Mouse (Mus musculus): ENCODE measurements around the gene Gja8. TPM values are rescaled to one million over a fixed set of nuclear protein-coding genes. Genes with fewer than 3 reads are reported as not detected.

Gene Gja8
- polyA plus RNA-seq, 1 experiment from 2014 or later: not detected

DNA sequence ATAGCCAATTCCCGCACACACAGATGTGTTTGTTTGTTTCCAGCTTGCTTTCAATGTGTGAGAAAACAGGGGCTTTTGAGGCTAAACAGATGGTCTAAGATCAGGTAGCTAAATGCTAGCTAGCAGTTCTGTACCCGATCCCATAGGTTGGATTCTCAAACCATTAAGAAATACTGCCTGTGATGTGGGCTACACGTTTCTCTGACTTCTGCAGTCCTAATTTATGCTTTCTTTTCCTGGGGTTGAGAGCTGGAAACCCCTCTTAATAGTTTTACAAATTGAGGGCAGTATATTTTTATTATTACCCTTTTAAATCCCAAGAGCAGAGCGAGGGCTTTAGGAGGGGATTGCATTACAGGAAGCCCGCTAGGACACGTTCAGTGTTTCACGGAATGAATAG, 4.8 kb downstream of the Gja8 start:
- Histone ChIP-seq H3K9me3 (no peaks in the 10 kb centered on the region), H3K36me3 (no peaks in the 10 kb centered on the region), H3K4me2 (no peak overlapping the region), H3K4me3 (replicated peaks) (no peak overlapping the region), H3K4me1 (no peaks in the 10 kb centered on the region), H3K9ac (no peak overlapping the region), H3K27ac (no peak overlapping the region), H3K27me3 (replicated peaks) (no peaks in the 10 kb centered on the region)
- 69% methylated on average over 7 of the region's 7 CpGs for WGBS
- no peak for ATAC-seq (ENCODE audit: insufficient read depth, low FRiP score, low read depth)

DNA sequence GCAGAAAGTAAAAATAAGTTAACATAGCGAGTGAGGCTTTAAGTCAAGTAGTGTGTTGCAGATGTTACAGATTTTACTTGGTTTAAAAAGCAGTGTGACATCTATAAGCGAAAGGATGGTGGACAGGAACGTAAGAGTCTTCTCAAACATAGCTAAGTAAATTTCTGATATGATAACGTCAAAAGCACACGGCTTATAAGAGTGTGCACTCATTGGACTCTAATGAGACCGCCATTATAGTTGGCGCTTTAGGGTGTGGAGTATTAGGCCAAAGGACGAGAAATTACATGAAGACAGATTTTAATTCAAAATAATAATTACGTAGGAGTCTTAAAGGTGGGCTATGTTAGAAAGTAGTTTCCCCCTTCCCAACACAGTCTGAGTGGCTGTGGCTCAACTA, 20.2 kb downstream of the Gja8 start:
- no peak overlapping the region for H3K27ac ChIP-seq
- no peaks in the 10 kb centered on the region for H3K9me3 ChIP-seq
- H3K4me1 ChIP-seq: no peaks in the 10 kb centered on the region
- no peak for ATAC-seq (ENCODE audit: insufficient read depth, low FRiP score, low read depth)
- H3K27me3 ChIP-seq (replicated peaks): 0 out of 2 replicates have a peak, but pooled peaks cover 6% of the 10 kb centered on the region
- H3K9ac ChIP-seq: 0 out of 2 replicates have a peak overlapping the region, but pooled peaks have one; percentile 82
- peak overlapping the region; percentile 90 for H3K4me2 ChIP-seq
- 39% methylated on average over 9 of the region's 9 CpGs for WGBS
- no peaks in the 10 kb centered on the region for H3K36me3 ChIP-seq
- H3K4me3 ChIP-seq (replicated peaks): peak overlapping the region; percentile 87

GRCm38 (mm10) chr3:96904851-96905541, 20.8 kb downstream of the Gja8 start, which contains the start of gene Gpr89:
Gene Gpr89, minus strand, starts transcription at chr3:96905346.
- ATAC-seq (ENCODE audit: insufficient read depth, low FRiP score, low read depth): peak; percentile 94
- Histone ChIP-seq H3K9ac (peak within 1 kb of the TSS; percentile 82), H3K4me1 (no peaks in the 10 kb centered on the region), H3K9me3 (no peaks in the 10 kb centered on the region), H3K4me2 (peak within 1 kb of the TSS; percentile 90), H3K27ac (no peak within 1 kb of the TSS; the same call in 1 of the 2 replicates), H3K36me3 (no peaks in the 10 kb centered on the region), H3K27me3 (replicated peaks) (0 out of 2 replicates have a peak, but pooled peaks cover 6% of the 10 kb centered on the region), H3K4me3 (replicated peaks) (peak within 1 kb of the TSS; percentile 87)
- under 1% methylated on average over 40 of the region's 40 CpGs for WGBS

GRCm38 (mm10) chr3:96904393-96904792, 21.4 kb downstream of the Gja8 start, which contains the start of gene Gja5:
Gene Gja5, plus strand, starts transcription at chr3:96904693.
- Histone ChIP-seq H3K27ac (no peak within 1 kb of the TSS; the same call in 1 of the 2 replicates), H3K27me3 (replicated peaks) (0 out of 2 replicates have a peak, but pooled peaks cover 6% of the 10 kb centered on the region), H3K4me2 (peak within 1 kb of the TSS; percentile 90), H3K9ac (peak within 1 kb of the TSS; percentile 82), H3K36me3 (no peaks in the 10 kb centered on the region), H3K4me1 (no peaks in the 10 kb centered on the region), H3K4me3 (replicated peaks) (peak within 1 kb of the TSS; percentile 87), H3K9me3 (no peaks in the 10 kb centered on the region)
- WGBS: 12% methylated on average over 14 of the region's 14 CpGs
- ATAC-seq (ENCODE audit: insufficient read depth, low FRiP score, low read depth): no peak

- ATAC-seq (ENCODE audit: insufficient read depth, low FRiP score, low read depth): no peak
- H3K9me3 ChIP-seq: no peaks in the 10 kb centered on the region
- H3K4me1 ChIP-seq: no peaks in the 10 kb centered on the region
- H3K4me2 ChIP-seq: no peak overlapping the region
- H3K4me3 ChIP-seq (replicated peaks): no peak overlapping the region
- H3K27ac ChIP-seq: no peak overlapping the region
- H3K36me3 ChIP-seq: peaks cover 7% of the 10 kb centered on the region; the same call in 1 of the 2 replicates
- WGBS: 85% methylated on average over 4 of the region's 4 CpGs
- 0 out of 2 replicates have a peak, but pooled peaks cover 6% of the 10 kb centered on the region for H3K27me3 ChIP-seq (replicated peaks)
- H3K9ac ChIP-seq: no peak overlapping the region
These were observed 23.4 kb downstream of the Gja8 start for GRCm38 (mm10) chr3:96902336-96902999.

DNA sequence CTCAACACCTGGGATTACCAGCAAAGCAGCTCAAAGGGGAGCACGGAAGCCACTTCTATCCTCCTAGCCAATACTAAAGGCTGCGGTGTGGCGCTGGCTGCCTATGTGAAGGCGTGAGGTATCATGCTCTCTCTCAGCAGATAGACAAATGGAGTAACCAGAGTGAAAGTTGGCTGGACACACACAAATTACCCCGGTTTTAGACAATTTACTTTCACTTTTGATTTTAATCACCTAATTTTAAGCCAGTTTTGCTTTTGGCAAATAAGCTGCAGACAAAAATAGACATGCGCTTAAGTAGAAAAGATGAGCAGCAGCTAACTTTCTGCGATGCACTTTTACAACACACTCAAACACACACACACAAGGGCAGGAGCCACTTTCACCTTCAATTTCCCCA, 42.1 kb downstream of the Gja8 start:
- peaks cover 19% of the 10 kb centered on the region for H3K36me3 ChIP-seq
- ATAC-seq (ENCODE audit: insufficient read depth, low FRiP score, low read depth): no peak
- no peak overlapping the region for H3K4me2 ChIP-seq
- no peak overlapping the region for H3K4me3 ChIP-seq (replicated peaks)
- no peaks in the 10 kb centered on the region for H3K27me3 ChIP-seq (replicated peaks)
- no peak overlapping the region for H3K27ac ChIP-seq
- no peaks in the 10 kb centered on the region for H3K9me3 ChIP-seq
- no peaks in the 10 kb centered on the region for H3K4me1 ChIP-seq
- no peak overlapping the region for H3K9ac ChIP-seq
- 90% methylated on average over 7 of the region's 7 CpGs for WGBS

- Histone ChIP-seq H3K4me1 (no peaks in the 10 kb centered on the region), H3K36me3 (peaks cover 21% of the 10 kb centered on the region), H3K9ac (no peak overlapping the region), H3K9me3 (no peaks in the 10 kb centered on the region), H3K4me2 (no peak overlapping the region), H3K4me3 (replicated peaks) (no peak overlapping the region), H3K27me3 (replicated peaks) (no peaks in the 10 kb centered on the region), H3K27ac (no peak overlapping the region)
- WGBS: 93% methylated on average over 14 of the region's 14 CpGs
- ATAC-seq (ENCODE audit: insufficient read depth, low FRiP score, low read depth): no peak
These were observed 43.6 kb downstream of the Gja8 start for GRCm38 (mm10) chr3:96882061-96882849.

GRCm38 (mm10) chr3:96881557-96881956, 44.3 kb downstream of the Gja8 start:
- Histone ChIP-seq H3K4me3 (replicated peaks) (no peak overlapping the region), H3K36me3 (peaks cover 18% of the 10 kb centered on the region), H3K27me3 (replicated peaks) (no peaks in the 10 kb centered on the region), H3K9ac (no peak overlapping the region), H3K9me3 (no peaks in the 10 kb centered on the region), H3K4me2 (no peak overlapping the region), H3K27ac (no peak overlapping the region), H3K4me1 (no peaks in the 10 kb centered on the region)
- WGBS: 78% methylated on average over 6 of the region's 6 CpGs
- ATAC-seq (ENCODE audit: insufficient read depth, low FRiP score, low read depth): no peak

DNA sequence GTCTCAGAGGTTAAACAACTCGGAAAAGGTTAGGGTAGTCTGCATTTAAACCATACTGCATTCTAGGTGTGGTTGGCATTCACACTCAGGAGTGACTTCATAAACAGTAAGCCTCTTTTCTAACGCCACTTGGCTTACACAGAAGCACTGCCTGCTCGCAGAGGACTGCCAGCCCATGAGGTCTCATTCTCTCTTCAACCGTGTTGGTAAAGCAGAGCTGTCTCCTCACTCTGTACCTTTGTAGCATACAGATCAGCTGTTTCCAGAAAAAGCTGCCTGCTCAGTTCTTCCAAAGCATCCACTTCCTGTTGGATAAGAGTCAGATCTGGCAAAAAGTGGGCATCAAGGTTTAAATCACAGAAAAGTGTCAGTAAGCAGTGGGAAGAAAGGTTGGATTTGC, 45.4 kb downstream of the Gja8 start:
- Histone ChIP-seq H3K9me3 (no peaks in the 10 kb centered on the region), H3K4me3 (replicated peaks) (no peak overlapping the region), H3K4me1 (no peaks in the 10 kb centered on the region), H3K27ac (no peak overlapping the region), H3K27me3 (replicated peaks) (no peaks in the 10 kb centered on the region), H3K36me3 (peaks cover 18% of the 10 kb centered on the region), H3K4me2 (no peak overlapping the region), H3K9ac (no peak overlapping the region)
- no peak for ATAC-seq (ENCODE audit: insufficient read depth, low FRiP score, low read depth)
- 88% methylated on average over 4 of the region's 4 CpGs for WGBS

DNA sequence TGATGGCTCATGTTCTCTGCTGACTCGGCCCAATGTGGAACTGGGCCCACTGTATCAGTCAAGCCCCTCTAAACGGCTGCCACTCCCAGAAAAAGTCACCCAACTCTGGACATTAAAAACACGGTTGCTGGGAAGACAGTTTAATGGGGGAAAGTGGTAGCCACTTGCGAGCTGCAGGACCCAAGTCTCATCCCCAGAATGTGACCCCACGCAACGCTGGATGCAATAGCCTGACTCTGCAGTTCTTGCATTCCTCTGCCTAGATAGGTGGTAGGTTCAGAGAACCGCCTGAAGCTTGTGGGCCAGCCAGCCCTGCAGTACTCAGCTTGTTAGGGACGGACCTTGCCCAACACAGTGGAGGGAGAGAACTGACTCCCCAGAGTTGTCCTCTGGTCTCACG, 46.3 kb downstream of the Gja8 start:
- Histone ChIP-seq H3K4me2 (no peak overlapping the region), H3K27me3 (replicated peaks) (no peaks in the 10 kb centered on the region), H3K36me3 (peaks cover 19% of the 10 kb centered on the region), H3K4me3 (replicated peaks) (no peak overlapping the region), H3K4me1 (no peaks in the 10 kb centered on the region), H3K9ac (no peak overlapping the region), H3K9me3 (no peaks in the 10 kb centered on the region), H3K27ac (no peak overlapping the region)
- WGBS: 86% methylated on average over 9 of the region's 9 CpGs
- ATAC-seq (ENCODE audit: insufficient read depth, low FRiP score, low read depth): no peak

- Histone ChIP-seq H3K27ac (no peak overlapping the region), H3K36me3 (peaks cover 30% of the 10 kb centered on the region), H3K9ac (no peak overlapping the region), H3K4me2 (no peak overlapping the region), H3K9me3 (no peaks in the 10 kb centered on the region), H3K27me3 (replicated peaks) (no peaks in the 10 kb centered on the region), H3K4me3 (replicated peaks) (no peak overlapping the region), H3K4me1 (no peaks in the 10 kb centered on the region)
- 0 out of 2 replicates have a peak, but pooled peaks have one; percentile 35 for ATAC-seq (ENCODE audit: insufficient read depth, low FRiP score, low read depth)
- WGBS: 43% methylated on average over 7 of the region's 7 CpGs
These were observed 50.8 kb downstream of the Gja8 start for GRCm38 (mm10) chr3:96874808-96875571.
